Mouse (Mus musculus) CH12.LX (cell line): ENCODE measurements around the gene March9.

Experiments
- CTCF ChIP-seq, 2 experiments: IDR thresholded peaks in 1 of 2; conservative IDR thresholded peaks in 1 of 2; 2 replicates each; pipeline ENCODE4 v1.5.1; 2011 to 2012; ENCODE audit warnings: low read depth in 2 of 2, low read length in 2 of 2, improper control_type of control experiment in 1 of 2, inconsistent platforms in 1 of 2, mild to moderate bottlenecking in 1 of 2, moderate library complexity in 1 of 2
- EP300 ChIP-seq: IDR thresholded peaks from 2 replicates; pipeline ENCODE4 v1.6.1; 2011; ENCODE audit warnings: low read length, improper control_type of control experiment
- GABPA ChIP-seq: IDR thresholded peaks from 2 replicates; pipeline ENCODE4 v1.6.1; 2012; ENCODE audit warnings: low read depth, low read length, improper control_type of control experiment, inconsistent platforms; ENCODE audit not compliant: insufficient replicate concordance
- MAX ChIP-seq: IDR thresholded peaks from 2 replicates; pipeline ENCODE4 v1.6.1; 2011; ENCODE audit warnings: low read length, improper control_type of control experiment
- MXI1 ChIP-seq: IDR thresholded peaks from 2 replicates; pipeline ENCODE4 v1.6.1; 2011; ENCODE audit warnings: mild to moderate bottlenecking, low read depth, low read length, improper control_type of control experiment
- POLR2A ChIP-seq: IDR thresholded peaks from 2 replicates; pipeline ENCODE4 v1.6.1; 2011; ENCODE audit warnings: low read depth, mild to moderate bottlenecking, improper control_type of control experiment, low read length
- RCOR1 ChIP-seq: conservative IDR thresholded peaks from 2 replicates; pipeline ENCODE4 v1.6.1; 2012; ENCODE audit warnings: low read depth, mild to moderate bottlenecking, inconsistent platforms, low read length, improper control_type of control experiment
- TBP ChIP-seq: conservative IDR thresholded peaks from 2 replicates; pipeline ENCODE4 v1.6.1; 2011; ENCODE audit warnings: low read depth, low read length, improper control_type of control experiment
- USF1 ChIP-seq: IDR thresholded peaks from 2 replicates; pipeline ENCODE4 v1.6.1; 2014; ENCODE audit warnings: low read depth, mild to moderate bottlenecking, inconsistent platforms, low read length, improper control_type of control experiment

DNA sequence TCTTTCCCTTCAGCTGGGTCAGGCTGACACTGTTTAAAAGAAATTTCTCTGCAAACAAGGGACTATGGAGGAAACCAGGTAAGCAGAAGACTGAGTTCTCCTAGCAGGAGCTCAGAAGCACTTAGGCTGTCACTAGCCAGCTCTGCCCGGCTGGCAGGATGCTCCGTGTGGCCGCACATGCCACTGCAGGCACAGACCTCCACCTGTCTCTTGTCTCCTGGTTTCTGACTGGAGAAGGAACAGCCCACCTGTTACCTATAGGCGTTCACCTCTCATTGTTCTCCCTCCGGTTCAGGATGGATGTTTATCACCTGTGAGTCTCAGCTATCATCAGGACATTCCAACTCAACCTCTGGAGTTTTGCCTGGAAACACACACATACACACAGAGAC, 23.9 kb upstream of the March9 start:
- TF ChIP-seq RCOR1: no peak
- no peak for TF ChIP-seq MXI1
- no peak for TF ChIP-seq GABPA
- TF ChIP-seq CTCF (conservative IDR thresholded peaks at IDR 0.05 in 1 of 2, IDR thresholded peaks at IDR 0.05 in 1 of 2; ENCODE audit: low read depth in 2 of 2, low read length in 2 of 2): no peak
- TF ChIP-seq EP300: no peak
- no peak for TF ChIP-seq POLR2A
- no peak for TF ChIP-seq TBP
- TF ChIP-seq USF1: no peak
- no peak for TF ChIP-seq MAX
